Mouse (Mus musculus) layer of hippocampus, adult 8-10 months (tissue): ENCODE measurements at regions not wholly inside any gene's neighbourhood (a gene's known extent, or its start where the extent isn't known, plus 50 kb on each side); places are given as distances from the start of the nearest gene placed in this dataset.

Source experiments
- microRNA-seq, 2 experiments: library from miRNA; unstranded; fragments of <30 nt; microRNA quantifications; one replicate each; pipeline ENCODE4 v1.2.0; 2022

Small RNAs in the stretch of these regions (microRNA-seq; reads per million reads assigned to microRNA genes)
- gene Gm44301: 0 reads per million in 2 experiments
